Mouse (Mus musculus): ENCODE results near the gene Trim17.

DNA sequence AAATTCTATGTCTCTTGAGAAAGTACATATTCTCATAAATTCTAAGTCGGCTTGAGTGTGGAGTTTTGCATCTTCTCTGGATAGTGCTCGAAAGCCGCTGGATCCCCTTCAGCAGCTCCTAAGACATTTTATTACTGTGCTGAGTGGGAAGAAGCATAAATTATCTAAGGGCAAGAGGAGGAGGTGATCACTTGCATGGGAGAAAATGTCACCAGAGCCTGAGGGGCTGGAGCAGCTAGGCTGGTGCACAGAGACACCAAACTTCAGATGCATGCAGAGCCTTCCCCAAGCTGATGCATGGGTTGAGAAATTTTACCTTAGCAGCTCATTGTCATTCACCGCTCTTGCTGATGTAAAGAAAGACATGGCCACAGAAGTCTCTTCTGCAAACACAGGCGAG, 10.3 kb upstream of the Trim17 start:
- no peak for TF ChIP-seq POLR2A (IDR thresholded peaks at IDR 0.05; ENCODE audit: low read depth, low read length)
- TF ChIP-seq CTCF (IDR thresholded peaks at IDR 0.05; ENCODE audit: extremely low read depth, insufficient read depth, insufficient read length, insufficient replicate concordance), result no peak

All from spleen, adult 2 months (tissue).